Mouse (Mus musculus) layer of hippocampus, postnatal 25 days (tissue): ENCODE measurements around the gene Rala. TPM values are rescaled to one million over a fixed set of nuclear protein-coding genes. Genes with fewer than 3 reads are reported as not detected.
"Not testable (repeated sequence)": the region's sequence is repeated elsewhere in the genome, so short reads cannot be mapped to it uniquely, and the experiment has no call there.

Experiments used
- DNase-seq, 2 experiments: peaks; one replicate each; pipeline ENCODE4 v3.0.0; 2022; ENCODE audit warnings: mixed read lengths in 2 of 2, low spot score in 1 of 2; ENCODE audit errors: extremely low spot score in 1 of 2
- total RNA-seq, 2 experiments: library from RNA; stranded (reverse); gene quantifications; 2 replicates each; pipeline ENCODE4 v1.2.3; 2021

Rala gene
- total RNA-seq, result 10 to 100 TPM; 65.3 to 66.6 TPM

- DNase-seq, result peak; percentile 90 to 92
Measured at GRCm38 (mm10) chr13:17944078-17944917, at the start of gene Rala. TSS of gene Rala (minus strand) at chr13:17944239.

GRCm38 (mm10) chr13:17993515-17993847 is 49.4 kb upstream of the Rala start:
- no peak for DNase-seq

DNA sequence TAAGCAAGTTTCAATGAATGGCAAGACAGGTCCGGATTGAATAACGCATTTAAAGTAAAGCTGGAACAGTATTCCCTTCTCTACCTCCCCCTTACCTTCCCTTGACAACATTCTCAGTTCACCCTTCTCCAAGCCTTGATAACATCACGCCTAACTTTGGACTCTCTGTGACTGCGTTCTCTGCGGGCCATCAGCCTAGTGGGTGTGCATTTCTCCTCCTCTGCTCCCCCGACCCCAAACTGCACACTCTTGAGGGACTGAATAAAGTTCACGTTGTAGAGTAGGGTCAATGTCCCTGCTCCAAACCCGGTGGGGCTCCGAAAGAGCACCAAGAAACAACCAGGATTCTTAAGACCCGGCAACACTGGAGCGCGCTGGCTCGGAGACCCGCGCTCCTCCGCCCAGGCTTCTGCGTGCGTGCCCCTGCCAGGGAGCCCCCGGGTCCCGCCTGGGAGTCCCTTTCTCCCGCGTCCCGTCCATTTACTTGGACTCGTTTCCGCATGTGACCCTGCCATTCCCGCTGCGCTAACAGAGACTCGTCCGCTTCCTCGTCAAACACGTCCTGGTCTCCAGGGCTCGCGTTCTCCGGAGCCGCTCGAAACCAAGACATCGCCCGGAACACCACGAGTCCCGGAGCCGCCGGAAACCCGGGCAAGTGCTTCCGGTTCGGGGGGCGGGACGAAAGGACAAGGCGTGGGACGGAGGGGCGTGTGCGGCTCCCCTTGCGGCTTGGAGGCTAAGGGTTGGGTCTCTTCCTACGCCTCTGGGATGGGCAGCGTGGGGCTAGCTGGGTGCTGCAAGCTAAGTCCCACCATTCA is 48.9 kb upstream of the Rala start, which contains the start of gene Yae1d1:
Gene Yae1d1, minus strand, starts transcription at position 653 of the 818 bp plus-strand sequence.
- DNase-seq, result peak; percentile 91 to 96

- DNase-seq, result no peak
Measured at GRCm38 (mm10) chr13:17992009-17992408, 48.0 kb upstream of the Rala start.

DNA sequence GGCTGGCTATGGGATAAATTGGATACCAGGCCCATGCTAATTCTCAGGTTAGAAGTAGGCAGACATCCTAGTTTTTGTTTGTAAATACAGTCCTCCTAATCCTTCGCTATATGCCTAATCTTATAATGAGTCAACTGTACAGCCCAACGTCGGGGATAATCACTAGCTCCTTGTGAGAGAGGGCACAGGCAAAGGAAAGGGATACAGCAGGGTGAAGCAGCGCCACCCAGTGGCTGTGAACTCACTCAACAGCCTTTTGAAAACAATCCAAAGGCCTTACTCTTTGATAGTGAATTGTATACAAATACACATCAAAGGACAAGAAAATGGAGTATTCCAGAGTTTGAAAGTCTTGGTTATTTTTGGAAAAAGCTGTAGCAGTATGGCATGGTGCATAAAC is 39.2 kb upstream of the Rala start:
- peak; percentile 42 to 58 for DNase-seq

DNA sequence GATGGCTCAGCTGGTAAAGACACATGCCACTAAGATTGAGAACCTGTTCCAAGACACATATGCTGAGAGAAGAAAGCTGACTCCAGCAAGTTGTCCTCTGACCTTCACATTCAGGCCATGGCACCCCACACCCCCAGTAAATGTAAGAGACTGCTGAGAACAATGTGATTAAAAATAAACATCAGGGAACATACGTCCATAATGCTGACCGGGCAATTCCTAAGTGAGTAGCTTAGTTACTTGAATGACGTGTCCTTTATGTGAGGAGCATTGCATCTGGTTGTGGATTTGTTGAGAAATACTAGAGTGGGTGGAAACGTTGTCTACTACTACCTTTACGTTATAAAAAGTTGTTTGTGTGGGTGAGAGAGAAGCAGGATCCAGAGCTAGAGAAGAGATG is 38.6 kb upstream of the Rala start:
- no peak for DNase-seq

DNA sequence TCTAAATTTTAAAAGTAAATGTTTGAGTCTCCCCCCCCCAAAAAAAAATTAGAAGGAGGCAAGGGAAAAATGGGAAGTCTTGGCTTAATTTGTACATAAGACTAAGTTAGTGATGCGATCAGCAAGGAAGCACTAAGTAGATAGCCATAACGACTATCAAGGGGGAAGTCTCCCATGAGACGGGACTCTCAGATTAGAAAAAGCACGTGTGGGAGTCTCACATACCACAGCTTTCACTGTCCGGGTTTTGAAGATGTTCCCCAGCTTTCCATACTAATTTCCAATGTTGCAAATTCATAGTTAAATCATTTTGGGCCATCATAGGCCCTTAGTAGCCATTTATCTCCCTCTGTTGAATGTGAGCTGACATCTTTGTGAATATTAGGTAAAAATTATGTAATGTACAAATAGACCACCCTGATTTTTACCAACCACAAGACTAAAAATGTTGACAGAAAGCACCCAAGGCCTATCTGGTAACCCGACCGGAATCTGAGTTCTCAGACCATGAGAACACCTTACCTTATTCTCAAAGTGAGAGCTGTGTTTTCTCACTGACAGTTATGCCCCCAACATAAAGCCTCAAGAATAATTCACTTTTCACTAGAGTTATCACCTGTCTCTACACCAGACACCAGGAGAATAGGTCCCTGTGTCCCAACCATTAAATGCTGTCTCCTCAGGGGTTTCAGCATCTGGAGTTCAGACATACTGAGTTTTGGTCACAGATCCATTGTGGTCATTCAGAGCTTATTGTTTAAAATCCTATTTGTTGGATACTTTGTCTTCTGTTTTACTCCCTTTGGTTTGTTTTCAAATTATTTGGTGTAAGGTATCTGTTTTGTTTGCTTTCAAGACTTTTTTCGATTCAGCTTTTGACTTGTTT is 33.1 kb upstream of the Rala start:
- no peak for DNase-seq

- DNase-seq, result no peak
Measured at GRCm38 (mm10) chr13:17975891-17976290, 31.9 kb upstream of the Rala start.

- DNase-seq, result no peak
Measured at GRCm38 (mm10) chr13:17975457-17975856, 31.4 kb upstream of the Rala start.

GRCm38 (mm10) chr13:17974734-17975133 is 30.7 kb upstream of the Rala start:
- no peak for DNase-seq

GRCm38 (mm10) chr13:17960613-17961012 is 16.6 kb upstream of the Rala start:
- DNase-seq, result no peak

GRCm38 (mm10) chr13:17954282-17954681 is 10.2 kb upstream of the Rala start:
- DNase-seq, result no peak

- not testable (repeated sequence) for DNase-seq
Measured at GRCm38 (mm10) chr13:17950581-17950980, 6.5 kb upstream of the Rala start.

DNA sequence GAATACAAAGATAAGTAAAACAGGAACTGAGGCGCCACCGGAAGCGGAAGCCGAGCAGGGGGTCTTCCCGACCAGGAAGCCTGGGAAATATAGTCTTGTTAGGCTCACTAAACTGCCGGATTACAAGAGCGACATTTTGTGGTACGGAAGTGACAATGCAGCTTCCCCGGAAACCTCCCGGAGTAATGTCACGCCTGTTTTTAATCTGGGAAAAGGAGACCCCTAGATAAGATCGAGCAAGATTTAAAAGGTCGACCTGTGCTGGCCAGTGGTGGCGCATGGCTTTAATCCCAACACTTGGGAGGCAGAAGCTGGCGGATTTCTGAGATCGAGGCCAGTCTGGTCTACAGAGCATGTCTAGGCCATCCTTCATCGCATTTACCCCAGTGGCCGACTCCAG is 5.5 kb upstream of the Rala start:
- DNase-seq, result no peak

DNA sequence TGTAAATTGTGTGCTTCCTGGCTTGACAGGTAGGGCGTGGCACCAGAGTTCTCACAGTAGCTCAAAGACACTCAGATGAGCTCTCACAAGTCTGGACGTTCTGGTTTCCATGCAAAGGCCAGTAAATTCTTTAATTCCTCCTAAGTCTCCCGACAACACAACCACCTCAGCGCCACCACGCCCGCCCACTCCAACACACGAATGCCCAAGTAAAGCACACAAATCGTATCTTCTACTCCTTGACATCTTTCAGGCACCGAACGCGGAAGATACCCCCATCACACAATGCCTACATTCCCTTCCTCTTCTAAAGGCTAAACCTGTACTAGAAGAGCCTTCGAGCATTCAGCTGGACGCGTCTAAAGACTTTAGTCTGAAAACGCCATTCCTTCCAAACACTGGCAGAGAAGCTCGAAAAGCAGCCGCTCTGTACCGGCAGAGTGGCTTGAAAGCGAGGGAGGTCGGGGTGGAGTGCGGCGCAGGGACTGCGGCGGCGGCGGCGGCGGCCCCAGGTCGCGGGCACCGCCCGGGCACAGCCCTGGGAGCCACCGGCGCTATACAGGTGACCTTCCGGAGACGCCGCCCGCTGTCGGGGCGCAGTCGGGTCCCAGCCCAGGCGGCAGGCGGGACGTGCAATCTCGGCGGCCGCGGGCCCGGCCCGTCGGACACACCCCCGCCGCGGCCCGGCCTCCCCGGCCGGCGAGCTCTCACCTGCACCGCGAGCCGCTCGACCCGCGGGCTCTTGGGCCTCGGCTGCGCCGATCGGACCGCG is 547 bp downstream of the Rala start:
- DNase-seq, result no peak

- DNase-seq, result no peak
Measured at GRCm38 (mm10) chr13:17942338-17942737, 1.7 kb downstream of the Rala start.

GRCm38 (mm10) chr13:17907309-17907708 is 36.7 kb downstream of the Rala start:
- DNase-seq, result no peak

GRCm38 (mm10) chr13:17901474-17901873 is 42.6 kb downstream of the Rala start:
- DNase-seq, result no peak

GRCm38 (mm10) chr13:17900641-17901040 is 43.4 kb downstream of the Rala start:
- no peak for DNase-seq

DNA sequence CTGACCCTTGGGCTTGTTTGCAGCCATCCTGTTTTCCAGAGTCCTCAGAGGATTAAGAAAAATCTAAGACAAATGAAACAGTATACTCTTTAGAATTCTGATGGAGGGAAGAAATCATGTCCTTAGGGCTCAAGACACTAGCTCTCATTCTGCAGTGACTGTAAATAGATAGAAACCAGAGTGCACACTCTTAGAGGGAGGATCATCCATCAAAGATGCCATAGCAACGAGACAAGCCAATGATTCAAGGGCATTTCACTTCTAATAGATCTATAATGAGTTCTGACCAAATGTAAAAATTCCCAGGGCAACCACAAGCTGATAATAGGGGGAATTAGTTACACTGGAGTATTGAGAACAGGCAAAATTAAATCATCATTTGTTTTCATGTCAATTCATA is 47.0 kb downstream of the Rala start:
- DNase-seq, result no peak
